Mouse (Mus musculus) adrenal gland, adult 8-10 months (tissue): ENCODE data around the gene Cd55b. TPM values are rescaled to one million over a fixed set of nuclear protein-coding genes. Genes with fewer than 3 reads are reported as not detected.
"Not testable (repeated sequence)": the region's sequence is repeated elsewhere in the genome, so short reads cannot be mapped to it uniquely, and the experiment has no call there.

Source experiments
- DNase-seq: peaks from one replicate; pipeline ENCODE4 v3.0.0; 2022
- total RNA-seq, 4 experiments: library from RNA; stranded (reverse); gene quantifications; 2 replicates each; pipeline ENCODE4 v1.2.4; 2022

Cd55b gene
- under 1 TPM in 1 of 4 experiments, not detected in 3; 0.65 TPM for total RNA-seq

GRCm38 (mm10) chr1:130422664-130423111, at the start of gene Cd55b:
Cd55b (minus strand) TSS chr1:130423009.
- DNase-seq, result no peak

GRCm38 (mm10) chr1:130470074-130470473, 47.3 kb upstream of the Cd55b start:
- no peak for DNase-seq

GRCm38 (mm10) chr1:130467453-130467852, 44.6 kb upstream of the Cd55b start:
- no peak for DNase-seq

GRCm38 (mm10) chr1:130464173-130464572, 41.4 kb upstream of the Cd55b start:
- DNase-seq, result no peak

- no peak for DNase-seq
Measured at GRCm38 (mm10) chr1:130462867-130463266, 40.1 kb upstream of the Cd55b start.

DNA sequence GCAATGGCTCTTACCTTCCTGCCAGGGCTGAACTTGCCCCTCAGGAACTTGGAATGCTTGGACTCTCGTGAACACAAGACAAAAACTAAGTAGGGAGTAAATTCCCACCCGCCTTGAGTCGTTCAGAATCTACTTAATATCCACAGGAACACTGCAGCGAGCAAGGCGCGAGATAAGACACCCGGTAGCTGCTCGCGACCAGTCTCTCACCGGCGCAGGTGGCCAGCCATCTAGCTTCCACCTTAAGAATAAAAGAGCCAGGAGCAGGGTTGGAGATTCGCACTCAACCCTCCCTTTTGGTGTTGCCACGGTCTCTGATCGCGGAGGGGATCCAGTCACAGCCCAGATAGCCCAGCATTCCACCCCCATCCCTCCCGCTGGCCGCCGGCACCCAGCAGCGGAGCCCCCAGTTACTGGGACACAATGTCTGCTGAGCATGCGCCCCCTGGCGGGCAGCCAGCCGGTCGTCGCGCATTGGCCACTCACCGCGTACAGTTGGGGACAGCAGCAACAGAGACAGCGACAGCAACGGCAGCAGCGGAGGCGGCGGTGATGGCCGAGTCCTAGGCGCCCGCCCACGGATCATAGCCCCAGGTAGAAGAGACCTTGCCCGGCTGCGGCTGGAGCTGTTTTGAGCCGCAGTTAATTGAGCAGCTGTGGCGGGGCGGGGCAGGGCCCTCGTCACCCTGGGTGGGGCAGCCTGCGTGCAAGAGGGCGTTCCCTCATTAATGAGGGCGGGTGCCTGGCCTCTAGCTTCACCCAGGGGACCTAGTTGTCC, 39.5 kb upstream of the Cd55b start, which contains the start of gene Cd55:
TSS of gene Cd55 (minus strand) at position 661 of the 778 bp plus-strand sequence.
- DNase-seq, result peak; percentile 68

DNA sequence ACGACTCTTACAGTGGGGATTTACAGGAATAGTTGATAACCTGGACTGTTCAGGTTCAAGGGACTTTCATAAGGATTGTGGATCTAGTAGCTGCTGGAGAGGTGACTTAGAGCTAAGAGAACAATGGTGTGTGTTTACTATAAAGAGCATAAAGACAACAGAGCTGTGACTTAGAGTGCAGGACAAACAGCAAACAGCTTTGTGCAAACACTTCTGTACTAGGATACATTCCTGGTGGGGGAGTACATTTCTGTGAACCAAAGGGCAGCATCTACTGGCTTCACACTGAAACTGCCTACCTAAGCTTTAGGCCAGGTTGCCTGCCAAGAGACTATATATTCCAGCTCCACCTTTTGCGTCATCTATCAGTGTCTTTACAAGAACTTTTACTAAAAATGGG, 32.3 kb upstream of the Cd55b start:
- DNase-seq, result no peak

GRCm38 (mm10) chr1:130442930-130443329, 20.1 kb upstream of the Cd55b start:
- DNase-seq, result not testable (repeated sequence)

DNA sequence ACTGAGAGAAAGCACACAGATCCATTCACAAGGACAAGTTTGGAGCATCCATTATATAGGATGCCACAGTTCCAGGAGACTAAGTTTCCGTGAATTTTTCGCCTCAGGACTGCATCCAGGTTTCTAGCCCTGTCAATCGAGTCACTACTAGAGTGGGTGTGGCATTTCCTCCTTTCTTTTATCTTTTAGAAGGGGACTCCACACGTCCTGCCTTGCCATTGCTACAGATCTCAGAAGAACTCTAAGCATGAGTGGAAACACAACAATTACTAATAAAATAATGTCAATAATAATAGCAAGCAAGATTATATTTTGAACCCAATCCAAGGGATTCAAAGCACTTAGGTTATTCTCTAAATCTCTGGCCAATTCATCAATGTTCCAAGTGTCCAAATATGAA, 8.1 kb upstream of the Cd55b start:
- DNase-seq, result no peak

DNA sequence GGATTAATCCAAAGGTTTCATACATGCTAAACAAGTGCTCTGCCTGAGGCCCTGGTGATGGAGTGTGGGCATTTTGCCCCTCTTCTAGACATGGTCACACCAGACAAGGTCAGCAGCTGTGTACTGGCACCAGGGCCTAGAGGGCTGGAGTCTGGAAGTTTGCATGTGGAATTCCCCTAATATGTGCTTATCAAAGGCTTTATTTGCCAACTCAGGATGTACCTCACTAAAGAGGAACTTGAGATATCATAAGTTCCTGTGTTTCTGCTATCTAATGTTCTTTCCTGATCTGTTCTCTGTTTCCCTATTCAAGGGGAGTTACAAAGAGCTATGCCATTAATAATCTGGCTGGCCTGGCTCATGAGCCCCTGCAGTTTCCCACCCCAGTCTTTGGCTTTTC, 5.9 kb upstream of the Cd55b start:
- not testable (repeated sequence) for DNase-seq

GRCm38 (mm10) chr1:130427175-130427853, 4.5 kb upstream of the Cd55b start:
- not testable (repeated sequence) for DNase-seq

GRCm38 (mm10) chr1:130422033-130422432, 776 bp downstream of the Cd55b start:
- DNase-seq, result not testable (repeated sequence)

DNA sequence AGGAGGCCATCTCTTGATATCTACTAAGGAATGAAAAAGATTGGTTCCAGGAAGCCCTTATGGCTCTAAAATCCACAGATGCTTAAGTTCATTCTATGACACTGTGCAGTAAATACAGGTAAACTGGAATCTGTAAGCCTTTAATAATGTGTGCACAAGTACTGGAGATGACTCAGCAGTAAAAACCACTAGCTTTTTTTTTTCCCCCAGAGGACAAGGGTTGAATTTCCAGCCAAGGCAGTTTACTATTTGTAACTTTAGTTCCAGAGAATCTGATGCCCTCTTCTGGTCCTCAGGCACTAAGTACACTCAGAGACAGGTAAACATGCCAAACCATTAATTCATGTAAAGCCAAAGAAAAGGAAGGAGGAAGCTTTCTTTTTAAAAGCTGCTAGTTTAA, 25.7 kb downstream of the Cd55b start:
- DNase-seq, result not testable (repeated sequence)

GRCm38 (mm10) chr1:130387282-130387681, 35.5 kb downstream of the Cd55b start:
- DNase-seq, result not testable (repeated sequence)

DNA sequence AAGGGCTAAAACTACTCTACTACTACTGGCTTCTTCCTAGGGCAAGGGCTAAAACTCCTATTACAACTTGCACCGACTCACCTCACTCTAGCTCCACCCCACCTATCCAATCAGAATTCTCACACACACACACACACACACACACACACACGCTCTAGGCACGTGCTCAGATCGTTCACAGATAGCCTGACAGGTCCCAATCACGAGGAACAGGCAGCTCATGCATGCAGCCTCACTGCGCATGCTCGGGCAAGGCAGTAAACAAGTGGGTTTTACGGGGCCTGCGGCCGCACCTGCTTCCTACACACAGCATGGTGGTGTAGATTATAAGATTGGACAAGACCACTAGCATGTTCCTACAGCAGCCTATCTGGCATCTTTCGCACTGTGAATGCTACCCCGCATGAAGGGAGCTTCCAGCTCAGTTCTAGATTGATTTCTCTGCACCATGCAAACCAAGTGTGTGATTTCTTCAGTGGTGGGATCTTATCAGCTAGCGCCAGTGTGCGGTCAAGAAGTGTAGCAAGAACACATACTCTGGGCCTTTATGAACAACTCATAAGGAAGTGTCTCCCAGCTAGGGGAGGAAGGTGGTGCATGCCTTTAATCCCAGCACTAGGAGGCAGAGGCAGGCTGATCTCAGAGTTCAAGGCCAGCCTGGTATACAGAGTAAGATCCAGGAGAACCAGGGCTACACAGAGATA, 44.9 kb downstream of the Cd55b start:
- DNase-seq, result no peak

DNA sequence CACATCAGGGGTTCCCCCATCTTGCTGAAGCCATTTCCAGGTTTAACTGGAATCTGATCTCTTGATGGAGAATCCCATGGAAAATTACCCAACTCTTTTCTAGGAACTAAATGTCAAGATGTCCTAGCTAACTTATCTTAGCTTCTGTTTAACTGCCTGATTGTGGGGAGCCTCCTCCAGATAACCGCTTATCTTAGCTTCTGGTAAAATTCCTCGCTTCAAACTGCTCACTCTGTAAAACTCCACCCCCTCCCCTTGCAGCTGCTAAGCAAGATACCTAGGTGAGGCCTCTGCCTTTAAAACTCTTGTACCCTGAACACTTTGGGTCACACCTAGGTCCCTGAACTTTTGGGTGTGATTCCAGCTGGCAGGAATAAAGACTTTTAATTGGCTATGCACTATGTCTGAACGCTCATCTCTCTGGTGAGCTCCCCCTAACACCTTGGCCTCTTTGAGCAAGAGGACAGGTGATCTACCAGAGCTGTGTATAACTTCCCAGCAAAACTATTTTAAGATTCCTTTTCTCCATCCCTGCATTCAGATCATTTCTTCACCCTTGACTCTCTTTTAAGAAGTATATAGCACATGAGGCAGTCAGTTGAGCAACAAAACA, 48.5 kb downstream of the Cd55b start:
- no peak for DNase-seq

- DNase-seq, result no peak
Measured at GRCm38 (mm10) chr1:130373398-130374083, 49.3 kb downstream of the Cd55b start.

GRCm38 (mm10) chr1:130371895-130372528, 50.8 kb downstream of the Cd55b start:
- DNase-seq, result peak; percentile 18

- peak; percentile 41 for DNase-seq
Measured at GRCm38 (mm10) chr1:130371291-130371690, 51.5 kb downstream of the Cd55b start.

- DNase-seq, result no peak
Measured at GRCm38 (mm10) chr1:130350077-130350635, 72.7 kb downstream of the Cd55b start.

GRCm38 (mm10) chr1:130342429-130342828, 80.4 kb downstream of the Cd55b start:
- no peak for DNase-seq
